Mouse (Mus musculus) cortical plate, adult 2 months (tissue): ENCODE data around the gene Grin2b.

Experiments
- CTCF ChIP-seq: fragments of 200-500 bp; IDR thresholded peaks from 2 replicates; pipeline ENCODE4 v1.5.1; 2011; ENCODE audit warnings: mild to moderate bottlenecking, control low read depth, low read length; ENCODE audit not compliant: insufficient read depth; ENCODE audit errors: extremely low read depth
- POLR2A ChIP-seq: fragments of 200-500 bp; IDR thresholded peaks from 2 replicates; pipeline ENCODE4 v1.6.1; 2011; ENCODE audit warnings: mild to moderate bottlenecking, low read length, control low read depth; ENCODE audit not compliant: insufficient read depth; ENCODE audit errors: extremely low read depth

DNA sequence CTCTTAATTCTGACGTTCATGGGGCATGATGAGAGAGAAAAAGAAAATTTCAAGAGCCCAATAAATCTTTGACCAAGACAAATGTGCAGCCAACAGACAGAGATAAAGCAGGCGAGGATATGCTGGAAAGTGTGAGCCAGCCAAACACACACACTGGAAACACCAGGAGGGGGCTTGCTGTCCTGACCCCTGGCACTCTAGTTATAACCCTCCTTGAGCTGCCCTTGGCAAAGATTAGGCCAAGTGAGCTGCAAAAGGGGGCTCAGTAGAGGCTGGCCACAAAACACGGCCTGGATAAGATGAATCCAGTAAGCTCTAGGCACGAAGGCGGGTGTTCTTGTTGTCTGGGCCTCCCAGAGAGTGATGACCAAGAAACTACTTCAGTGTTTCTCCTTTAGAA lies 128.8 kb downstream of the Grin2b start:
- TF ChIP-seq CTCF (no peak), POLR2A (no peak)
